ENCODE assay signal across 8 mouse cellular contexts in the genomic region with DNA sequence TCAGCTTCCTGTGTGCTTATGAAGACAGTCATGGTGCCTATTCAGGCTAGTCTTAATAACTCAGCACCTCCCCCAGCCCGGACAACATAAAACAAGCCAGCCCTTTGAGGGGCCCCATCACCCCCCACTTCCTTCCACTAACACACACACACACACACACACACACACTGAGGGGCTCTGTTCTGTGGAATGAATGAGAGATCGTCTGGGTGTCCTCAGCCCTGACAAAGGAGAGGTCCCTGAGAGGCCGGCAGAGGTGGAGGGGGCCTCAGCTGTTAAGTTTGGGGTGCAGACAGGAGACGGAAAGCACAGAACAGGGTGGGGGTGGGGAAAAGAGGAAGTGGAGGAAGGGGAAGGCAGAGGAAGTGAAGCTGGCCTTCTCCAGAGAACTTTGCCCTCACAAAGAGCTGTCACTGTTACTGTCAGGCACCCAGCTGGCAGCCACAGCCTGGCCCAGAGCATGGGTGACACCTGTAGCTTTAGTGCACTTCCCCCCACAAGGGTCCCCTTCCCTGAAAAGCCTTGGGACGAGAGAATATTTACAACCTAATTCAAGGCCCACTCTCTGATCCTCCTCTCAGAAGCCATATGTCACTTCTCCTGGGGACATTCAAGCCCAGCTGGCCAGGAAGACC. TPM values are rescaled to one million over a fixed set of nuclear protein-coding genes. Genes with fewer than 3 reads are reported as not detected.
DNase-seq lines count a peak whose midpoint lies in the region; ATAC-seq and TF ChIP-seq lines count a peak whose summit lies in the region.

No protein-coding gene starts in this region.

- H3K4me3 ChIP-seq in ES-E14 (ENCODE audit: insufficient read depth in 1 of 2, low read depth in 1 of 2, low read length in 2 of 2, poor library complexity in 1 of 2, severe bottlenecking in 1 of 2), result no peak overlapping the region
- H3K4me3 ChIP-seq in heart, embryonic 14.5 days (ENCODE audit: control insufficient read depth in 1 of 2, insufficient read depth in 1 of 2, low read depth in 1 of 2, low read length in 2 of 2), result no peak overlapping the region
- no peak overlapping the region for H3K4me3 ChIP-seq in midbrain, embryonic 11.5 days (ENCODE audit: low read depth, low read length)
- peak overlapping the region; percentile 32 for H3K4me3 ChIP-seq in thymus, adult 2 months (ENCODE audit: control insufficient read depth, insufficient read depth, low read length)

- peak overlapping the region; percentile 28; the same call in 1 of the 2 replicates for H3K9ac ChIP-seq in ES-E14 (ENCODE audit: insufficient read depth, low read depth, low read length, poor library complexity, severe bottlenecking)
- peak overlapping the region; percentile 59 for H3K9ac ChIP-seq in heart, embryonic 14.5 days (ENCODE audit: low read length)
- H3K9ac ChIP-seq in midbrain, embryonic 11.5 days (ENCODE audit: low read length), result no peak overlapping the region

- H3K4me1 ChIP-seq in ES-E14 (ENCODE audit: control insufficient read depth in 2 of 2, insufficient read depth in 2 of 2, low read length in 2 of 2, poor library complexity in 1 of 2), result peaks cover 0 to 47% of the 10 kb centered on the region in 2 experiments; a peak in 3 of 4 replicates
- peaks cover 35 to 45% of the 10 kb centered on the region in 2 experiments for H3K4me1 ChIP-seq in heart, embryonic 14.5 days (ENCODE audit: control insufficient read depth in 2 of 2, insufficient read depth in 2 of 2, low read length in 2 of 2)
- peaks cover 23% of the 10 kb centered on the region for H3K4me1 ChIP-seq in midbrain, embryonic 11.5 days (ENCODE audit: control insufficient read depth, insufficient read depth, low read length)
- H3K4me1 ChIP-seq in thymus, adult 2 months (replicated peaks; ENCODE audit: control insufficient read depth, insufficient read depth, low read length), result peaks cover 47% of the 10 kb centered on the region

- H3K4me2 ChIP-seq in heart, embryonic 14.5 days (ENCODE audit: low read length), result peak overlapping the region; percentile 91
- no peak overlapping the region for H3K4me2 ChIP-seq in midbrain, embryonic 11.5 days

- no peak for TF ChIP-seq CTCF in thymus, adult 2 months (IDR thresholded peaks at IDR 0.05; ENCODE audit: borderline replicate concordance, control insufficient read depth, extremely low read depth, insufficient read depth, low read length, poor library complexity)

- peak; percentile 70 for DNase-seq in B cell, adult 2 months
- DNase-seq in ES-E14 (ENCODE audit: low read depth, low spot score), result no peak
- peak; percentile 28 to 54 for DNase-seq in kidney, postnatal 25 days
- DNase-seq in midbrain, embryonic 11.5 days (ENCODE audit: low spot score, missing footprints), result no peak
- peak; percentile 73 for DNase-seq in thymus, adult 2 months
- no peak for DNase-seq in ovary, postnatal 10 days (ENCODE audit: low spot score)
- no peak for DNase-seq in left cerebral cortex, adult 9 months (ENCODE audit: low spot score in 2 of 2)

- no peak overlapping the region for H3K27ac ChIP-seq in ES-E14 (ENCODE audit: insufficient read depth, low read depth, low read length, poor library complexity, severe bottlenecking)
- peak overlapping the region; percentile 100 for H3K27ac ChIP-seq in heart, embryonic 14.5 days (replicated peaks in 1 of 2; ENCODE audit: control insufficient read depth in 1 of 2, insufficient read depth in 1 of 2, low read depth in 2 of 2, low read length in 2 of 2)
- peak overlapping the region; percentile 5; the same call in 1 of the 2 replicates for H3K27ac ChIP-seq in midbrain, embryonic 11.5 days (ENCODE audit: low read depth, low read length)
- peak overlapping the region; percentile 98 for H3K27ac ChIP-seq in thymus, adult 2 months (ENCODE audit: control insufficient read depth, insufficient read depth, low read length)

- no peak for ATAC-seq in heart, embryonic 14.5 days (ENCODE audit: insufficient number of reproducible peaks, insufficient read depth, low FRiP score, low read depth)
- no peak for ATAC-seq in midbrain, embryonic 11.5 days (ENCODE audit: low FRiP score)

- TF ChIP-seq POLR2A in thymus, adult 2 months (IDR thresholded peaks at IDR 0.05; ENCODE audit: control insufficient read depth, extremely low read depth, insufficient read depth, low read length, poor library complexity), result no peak; the same call in 1 of the 2 replicates

- H3K9me3 ChIP-seq in ES-E14 (ENCODE audit: control insufficient read depth, insufficient read depth, low read depth, low read length), result no peaks in the 10 kb centered on the region
- H3K9me3 ChIP-seq in heart, embryonic 14.5 days (ENCODE audit: control insufficient read depth, low read length), result no peaks in the 10 kb centered on the region
- H3K9me3 ChIP-seq in midbrain, embryonic 11.5 days (ENCODE audit: control insufficient read depth, low read length), result no peaks in the 10 kb centered on the region

- WGBS in heart, embryonic 14.5 days, result 16% methylated on average over 5 of the region's 5 CpGs
- 45% methylated on average over 5 of the region's 5 CpGs for WGBS in midbrain, embryonic 11.5 days
- WGBS in thymus, adult 2 months, result 6% methylated on average over 5 of the region's 5 CpGs

- in situ Hi-C loops in ES-E14 (cut with MboI; ENCODE audit: low sequenced_read_pairs in 2 of 2, unreplicated experiment in 2 of 2), result no loop called here

- H3K36me3 ChIP-seq in ES-E14 (ENCODE audit: control insufficient read depth, insufficient read depth, low read length, poor library complexity, severe bottlenecking), result peaks cover 18% of the 10 kb centered on the region
- H3K36me3 ChIP-seq in heart, embryonic 14.5 days (ENCODE audit: control insufficient read depth, insufficient read depth, low read length), result peaks cover 17% of the 10 kb centered on the region
- peaks cover 13% of the 10 kb centered on the region for H3K36me3 ChIP-seq in midbrain, embryonic 11.5 days (ENCODE audit: control insufficient read depth, insufficient read depth, low read length)
- H3K36me3 ChIP-seq in thymus, adult 2 months (ENCODE audit: control insufficient read depth, insufficient read depth, low read length), result peaks cover 15% of the 10 kb centered on the region

- no peaks in the 10 kb centered on the region for H3K27me3 ChIP-seq in heart, embryonic 14.5 days (ENCODE audit: control insufficient read depth, insufficient read depth, low read length)
- H3K27me3 ChIP-seq in midbrain, embryonic 11.5 days (ENCODE audit: control insufficient read depth, insufficient read depth, low read length), result no peaks in the 10 kb centered on the region
- H3K27me3 ChIP-seq in thymus, adult 2 months (ENCODE audit: control insufficient read depth, insufficient read depth, low read length), result no peaks in the 10 kb centered on the region

TF ChIP-seq in ES-E14, 5 proteins besides CTCF, POLR2A, EP300 and RAD21:
- no peak for TF ChIP-seq ZC3H11A (IDR thresholded peaks at IDR 0.05; ENCODE audit: borderline replicate concordance, low read depth, low read length)
- TF ChIP-seq CHD2 (IDR thresholded peaks at IDR 0.05; ENCODE audit: low read depth, low read length), result no peak
- no peak for TF ChIP-seq MAFK (IDR thresholded peaks at IDR 0.05; ENCODE audit: insufficient read depth, low read depth, low read length)

RNA-seq across cellular contexts. Expression of a gene that starts 2.5 kb away (rescaled TPM):
- 3,755 and 4,692 TPM in 2 replicates for total RNA-seq in ES-E14 (2012; rRNA removed)
- 5,159 and 5,554 TPM in 2 replicates for polyA plus RNA-seq in heart, embryonic 14.5 days (2014; fragmentation: Nextera tagmentation; extraction: Ambion mirVana)
- polyA plus RNA-seq in midbrain, embryonic 11.5 days (2014; fragmentation: Nextera tagmentation; extraction: Ambion mirVana), result 14,142 and 15,094 TPM in 2 replicates
- polyA plus RNA-seq in thymus, adult 2 months (2012; rRNA removed), result 6,903 and 9,637 TPM in 2 replicates

RNA-seq across cellular contexts. Expression of a gene that starts 13.8 kb away (rescaled TPM):
- total RNA-seq in ES-E14 (2012; rRNA removed), result 20.1 and 27.1 TPM in 2 replicates
- 5.5 and 7.2 TPM in 2 replicates for polyA plus RNA-seq in heart, embryonic 14.5 days (2014; fragmentation: Nextera tagmentation; extraction: Ambion mirVana)
- 10.5 and 11.8 TPM in 2 replicates for polyA plus RNA-seq in midbrain, embryonic 11.5 days (2014; fragmentation: Nextera tagmentation; extraction: Ambion mirVana)
- polyA plus RNA-seq in thymus, adult 2 months (2012; rRNA removed), result 25.8 and 29.9 TPM in 2 replicates

RNA-seq across cellular contexts. Expression of a gene that starts 51.1 kb away (rescaled TPM):
- total RNA-seq in ES-E14 (2012; rRNA removed), result 161 and 310 TPM in 2 replicates
- polyA plus RNA-seq in heart, embryonic 14.5 days (2014; fragmentation: Nextera tagmentation; extraction: Ambion mirVana), result 120 and 124 TPM in 2 replicates
- polyA plus RNA-seq in midbrain, embryonic 11.5 days (2014; fragmentation: Nextera tagmentation; extraction: Ambion mirVana), result 566 and 605 TPM in 2 replicates
- polyA plus RNA-seq in thymus, adult 2 months (2012; rRNA removed), result 148 and 157 TPM in 2 replicates

Comparison
In these comparisons a context has a peak if more than half of its experiments do, and no peak if none do; other contexts are left out.
1. DNase-seq: peak in B cell, adult 2 months (2 of 2), kidney, postnatal 25 days (2 of 2) and thymus, adult 2 months (single experiment); none in ES-E14 (single experiment), midbrain, embryonic 11.5 days (single experiment), ovary, postnatal 10 days (single experiment) and left cerebral cortex, adult 9 months (0 of 2).